Mouse (Mus musculus) brain, adult 2 months (tissue): Measurements from ENCODE around the gene Prkch.

ENCODE experiments used
- DNase-seq: peaks from one replicate; pipeline ENCODE4 v3.0.0; 2011; ENCODE audit warnings: low read depth, low spot score

Gene Prkch

DNA sequence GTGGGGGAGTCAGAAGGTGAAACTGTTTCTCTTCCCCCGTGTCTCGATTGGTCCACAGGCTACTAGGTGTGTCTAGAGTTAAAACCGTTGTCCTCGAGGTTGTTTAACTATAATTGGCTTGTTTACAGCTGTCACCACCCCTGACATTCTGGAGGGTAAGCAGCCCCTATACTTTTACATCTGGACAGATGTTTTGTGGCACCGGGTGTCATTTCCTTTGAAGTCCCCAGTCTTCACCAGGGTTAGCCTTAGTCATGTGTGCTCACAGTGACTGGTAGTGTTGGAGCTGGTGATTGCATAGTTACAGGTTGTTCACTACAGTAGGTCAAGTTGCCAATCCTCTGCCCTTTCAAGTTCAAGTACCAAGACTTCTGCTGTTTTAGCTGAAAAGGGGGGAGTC lies 126.2 kb downstream of the Prkch start:
- no peak for DNase-seq

GRCm38 (mm10) chr12:73712122-73712521 lies 127.5 kb downstream of the Prkch start:
- no peak for DNase-seq

GRCm38 (mm10) chr12:73714589-73714988 lies 130.0 kb downstream of the Prkch start:
- DNase-seq = no peak

DNA sequence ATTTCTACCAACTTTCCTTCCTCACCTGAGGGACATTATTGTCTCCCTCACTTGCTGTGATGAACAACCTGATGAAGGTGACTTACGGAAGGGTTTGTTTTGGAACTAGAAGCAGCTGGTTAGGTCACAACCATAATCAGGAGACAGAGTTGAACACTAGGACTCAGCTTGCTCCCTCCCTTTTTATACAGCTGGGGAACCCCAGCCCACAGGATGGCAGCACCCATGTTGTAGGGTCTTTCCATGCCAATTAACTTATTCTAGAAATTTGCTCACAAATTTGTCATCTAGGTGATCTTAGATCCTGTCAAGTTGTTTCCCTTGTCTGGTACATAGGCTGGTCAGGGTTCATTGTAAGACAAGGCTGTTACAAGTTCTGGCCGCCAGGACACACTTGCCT lies 130.7 kb downstream of the Prkch start:
- no peak for DNase-seq

DNA sequence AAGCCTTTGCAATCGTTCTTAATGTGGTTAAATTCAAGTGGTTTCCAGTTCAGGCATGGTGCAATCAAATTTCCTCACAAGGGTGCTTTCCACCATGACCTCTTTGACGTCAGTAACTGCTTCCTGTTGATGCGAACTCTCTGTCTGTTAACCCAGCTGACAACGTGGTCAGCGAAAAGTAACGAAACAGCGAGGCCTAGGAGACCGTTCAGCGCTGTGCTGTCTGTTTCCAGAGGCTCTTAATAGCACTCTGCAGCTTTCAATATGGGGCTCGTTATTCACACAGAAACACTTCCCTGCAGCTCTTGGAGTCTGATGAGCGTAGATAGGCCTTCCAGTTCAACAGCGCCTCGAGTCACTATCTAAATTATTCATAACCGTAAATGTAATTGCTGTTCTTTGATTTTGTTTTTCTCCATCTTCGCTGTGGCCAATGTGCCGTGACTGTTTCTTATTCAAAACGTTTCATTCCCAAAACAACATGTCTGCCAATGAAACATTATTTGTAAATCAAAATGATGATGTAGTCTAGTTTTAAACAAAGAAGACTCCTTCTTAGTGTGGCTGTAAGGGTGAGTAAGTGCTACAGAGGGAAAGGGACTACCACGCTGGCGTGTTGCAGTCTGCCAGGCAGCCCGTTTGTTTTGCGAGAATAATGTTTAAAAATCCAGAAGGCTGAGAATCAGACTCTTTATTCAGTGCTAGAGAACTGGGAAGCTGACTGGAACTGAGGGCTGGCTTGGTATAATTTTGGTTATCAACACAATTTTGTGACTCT lies 131.5 kb downstream of the Prkch start:
- no peak for DNase-seq

GRCm38 (mm10) chr12:73718036-73718435 lies 133.4 kb downstream of the Prkch start:
- DNase-seq = no peak

- DNase-seq = no peak
Measured at GRCm38 (mm10) chr12:73719816-73720215, 135.2 kb downstream of the Prkch start.

- DNase-seq = no peak
Measured at GRCm38 (mm10) chr12:73720466-73720865, 135.9 kb downstream of the Prkch start.

- DNase-seq = no peak
Measured at GRCm38 (mm10) chr12:73722060-73722459, 137.5 kb downstream of the Prkch start.

- DNase-seq = no peak
Measured at GRCm38 (mm10) chr12:73723067-73723466, 138.5 kb downstream of the Prkch start.

DNA sequence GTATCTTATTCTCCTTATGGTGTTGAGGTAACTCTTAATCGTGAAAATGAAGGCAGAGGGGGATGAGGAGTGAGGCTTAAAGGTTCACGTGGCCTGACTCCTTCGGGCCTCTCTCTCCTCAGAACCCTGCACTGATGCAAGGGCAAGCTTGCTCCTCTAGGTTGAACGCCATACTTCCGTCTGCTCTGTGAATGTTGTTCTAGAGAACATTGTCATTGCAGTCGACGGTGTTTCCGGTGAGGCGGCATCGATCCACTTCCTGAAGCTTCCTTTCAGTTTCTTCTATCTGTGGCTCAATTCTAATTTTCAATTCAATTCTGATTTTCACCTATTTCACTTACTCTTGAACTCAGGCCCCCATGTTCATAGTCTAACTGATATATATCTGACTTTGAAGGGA lies 139.3 kb downstream of the Prkch start:
- no peak for DNase-seq

DNA sequence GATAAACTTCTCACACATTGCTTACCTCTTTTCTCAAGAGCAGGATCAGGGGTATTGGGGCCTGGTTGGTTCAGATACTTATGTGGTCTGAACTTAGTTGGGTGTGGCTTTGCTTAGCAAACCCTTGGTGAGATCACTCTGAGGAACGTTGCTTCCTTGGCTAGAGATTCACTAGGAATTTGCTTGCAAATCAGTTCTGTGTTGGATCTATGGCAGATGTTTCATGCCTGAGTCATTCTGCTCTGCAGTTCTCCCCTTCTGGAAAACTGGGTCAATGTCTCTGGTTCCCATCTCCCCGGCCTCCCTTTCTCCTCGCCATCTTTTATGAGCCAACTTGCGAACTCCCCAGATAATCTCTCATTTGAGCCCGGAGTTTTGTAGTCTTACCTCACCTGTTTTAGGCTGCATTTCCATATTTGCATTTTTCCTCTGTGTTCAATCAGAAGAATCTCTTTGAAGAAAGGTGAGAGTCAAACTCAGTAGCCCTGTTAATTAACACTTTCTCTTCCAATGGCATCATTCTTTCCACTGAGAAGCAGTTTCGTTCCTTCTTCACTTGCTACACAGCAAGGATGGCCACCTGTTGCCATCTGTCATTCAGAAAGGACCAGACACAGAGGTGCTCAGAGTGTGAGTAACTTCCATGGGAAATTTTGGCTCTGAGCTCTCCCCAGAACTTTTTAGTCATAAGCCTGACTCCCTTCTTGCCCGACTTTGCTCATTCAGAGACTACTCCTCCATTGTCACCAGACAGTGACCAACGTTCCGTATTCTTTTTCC lies 141.4 kb downstream of the Prkch start:
- peak; percentile 77 for DNase-seq

- DNase-seq = no peak
Measured at GRCm38 (mm10) chr12:73727046-73727445, 142.4 kb downstream of the Prkch start.

DNA sequence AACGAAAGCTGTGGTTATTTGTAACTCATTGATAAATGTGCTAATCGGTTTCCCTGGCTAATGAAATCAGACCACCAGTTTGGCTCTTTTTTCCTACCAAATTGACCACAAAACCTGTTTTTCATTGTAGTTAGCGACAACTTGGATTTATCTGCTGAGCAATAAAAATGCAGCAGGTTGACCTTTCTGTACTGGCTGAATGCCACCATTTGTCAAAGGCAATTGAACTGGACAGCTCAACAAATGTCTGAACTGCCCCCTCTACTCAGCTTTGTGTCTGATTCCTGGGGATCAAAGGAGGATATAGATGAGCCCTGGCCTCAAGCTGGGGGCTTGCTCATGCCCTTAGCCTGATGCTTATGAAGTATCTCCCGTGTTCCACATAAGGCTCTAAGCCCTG lies 146.0 kb downstream of the Prkch start:
- DNase-seq = no peak

DNA sequence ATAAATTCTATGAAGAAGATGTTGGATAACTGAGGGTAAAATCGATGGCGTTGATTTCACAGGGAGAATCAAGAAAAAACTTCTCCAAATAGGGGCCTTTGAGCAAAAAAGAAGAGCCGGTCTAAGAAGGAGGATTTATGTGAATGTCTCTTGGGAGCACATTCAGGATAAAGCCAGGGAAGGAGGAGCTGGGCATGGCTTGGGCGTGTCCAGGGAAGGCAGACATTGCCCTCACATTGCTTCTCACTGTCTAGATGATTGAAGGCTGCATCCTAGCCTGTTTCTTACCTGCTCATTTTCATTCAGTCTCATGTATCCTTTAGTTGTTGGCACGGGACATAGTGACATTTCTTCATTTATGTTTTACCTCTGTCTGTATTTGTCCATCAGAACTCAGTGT lies 146.5 kb downstream of the Prkch start:
- no peak for DNase-seq

DNA sequence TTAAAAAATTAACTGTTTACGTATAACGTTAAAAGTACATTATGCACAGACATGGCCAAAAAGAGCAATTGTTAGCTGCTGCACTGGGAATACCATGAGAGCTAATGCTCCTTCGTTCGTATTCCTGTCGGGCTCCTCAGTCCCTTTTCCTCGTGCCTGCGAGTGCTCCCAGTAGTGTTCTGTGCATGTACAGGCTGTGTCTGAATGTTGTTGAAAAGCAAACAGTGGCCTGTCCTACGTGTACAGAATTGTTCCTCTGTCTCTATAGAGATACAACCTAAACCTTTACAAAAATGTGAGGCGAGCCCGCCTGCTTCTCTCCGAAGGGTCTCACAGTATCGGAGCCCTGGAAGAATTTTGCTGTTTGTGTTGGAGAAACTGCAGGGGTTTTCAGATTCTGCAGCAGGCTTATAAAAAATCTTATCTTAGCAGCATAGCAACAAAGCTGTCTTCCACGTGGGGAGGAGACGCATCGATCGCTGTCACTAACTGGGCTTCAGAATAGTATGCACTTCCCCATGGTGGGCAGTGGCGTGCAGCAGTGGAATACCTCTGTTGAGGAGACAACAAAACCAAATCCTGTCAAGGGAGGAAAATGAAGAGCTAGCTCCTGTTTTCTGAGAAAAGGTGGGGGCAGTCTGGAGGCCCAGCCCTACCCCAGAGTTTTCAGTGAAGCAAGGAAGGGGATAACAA lies 147.4 kb downstream of the Prkch start:
- no peak for DNase-seq

- DNase-seq = no peak
Measured at GRCm38 (mm10) chr12:73732862-73733261, 148.3 kb downstream of the Prkch start.

DNA sequence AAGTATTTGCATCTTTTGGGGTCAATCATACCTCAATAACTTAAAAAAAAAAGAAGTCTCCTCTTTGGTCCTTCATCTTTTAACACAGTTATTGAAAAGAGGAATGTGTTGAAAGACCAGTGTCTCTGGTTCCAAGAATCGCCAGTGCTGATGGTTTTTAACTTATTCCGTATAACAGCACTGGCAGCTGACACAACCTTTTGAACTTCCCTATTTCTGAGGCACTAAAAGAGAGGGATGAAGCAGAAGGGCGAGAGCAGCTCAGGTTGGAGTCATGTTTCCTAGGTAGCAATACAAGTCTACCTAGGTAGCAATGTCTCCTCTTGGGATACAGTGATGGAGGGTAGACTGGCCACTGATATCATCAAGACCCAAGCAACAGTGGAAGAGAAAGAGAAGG lies 152.3 kb downstream of the Prkch start:
- DNase-seq = no peak

- DNase-seq = peak; percentile 27
Measured at GRCm38 (mm10) chr12:73739611-73740219, 155.1 kb downstream of the Prkch start.

GRCm38 (mm10) chr12:73742577-73742976 lies 158.0 kb downstream of the Prkch start:
- DNase-seq = no peak

GRCm38 (mm10) chr12:73743087-73743486 lies 158.5 kb downstream of the Prkch start:
- DNase-seq = no peak

- no peak for DNase-seq
Measured at GRCm38 (mm10) chr12:73746072-73746471, 161.5 kb downstream of the Prkch start.
